In genomic region chr2:172076295-172076694, GRCm38 (mm10) we compare ENCODE assay signal across 31 mouse cellular contexts. TPM values are rescaled to one million over a fixed set of nuclear protein-coding genes. Genes with fewer than 3 reads are reported as not detected.
"Had no signal": no experiment of that assay in that cellular context is flagged by ENCODE, and none has a peak within 500 bp of the region (broad histone marks: within the 10 kb centered on the region; RNA-seq: fewer than 3 reads in every experiment).

No protein-coding gene starts in this region.

- H3K9me3 ChIP-seq: limb, embryonic 10.5 days; limb, embryonic 12.5 days; limb, embryonic 13.5 days; limb, embryonic 15.5 days; lung, embryonic 15.5 days; midbrain, embryonic 10.5 days; midbrain, embryonic 12.5 days; midbrain, embryonic 13.5 days; midbrain, embryonic 15.5 days had no signal

- H3K27me3 ChIP-seq: limb, embryonic 12.5 days; limb, embryonic 13.5 days; limb, embryonic 15.5 days; liver, embryonic 12.5 days; liver, embryonic 13.5 days; liver, embryonic 15.5 days; lung, embryonic 15.5 days; megakaryocyte, embryonic 14.5 days; midbrain, embryonic 12.5 days; midbrain, embryonic 13.5 days; midbrain, embryonic 15.5 days had no signal

- H3K36me3 ChIP-seq: limb, embryonic 10.5 days; limb, embryonic 12.5 days; limb, embryonic 13.5 days; limb, embryonic 15.5 days; liver, embryonic 12.5 days; liver, embryonic 13.5 days; liver, embryonic 15.5 days; lung, embryonic 15.5 days; midbrain, embryonic 10.5 days; midbrain, embryonic 12.5 days; midbrain, embryonic 13.5 days; midbrain, embryonic 15.5 days had no signal

- H3K27ac ChIP-seq: left cerebral cortex, adult 2 months; limb, embryonic 10.5 days; limb, embryonic 12.5 days; limb, embryonic 13.5 days; limb, embryonic 15.5 days; liver, embryonic 12.5 days; liver, embryonic 13.5 days; liver, embryonic 14.5 days; liver, embryonic 15.5 days; lung, embryonic 15.5 days; macrophage; midbrain, embryonic 10.5 days; midbrain, embryonic 12.5 days; midbrain, embryonic 13.5 days; midbrain, embryonic 15.5 days had no signal

- H3K4me3 ChIP-seq: left cerebral cortex, adult 2 months; limb, embryonic 10.5 days; limb, embryonic 12.5 days; limb, embryonic 13.5 days; limb, embryonic 15.5 days; liver, embryonic 12.5 days; liver, embryonic 13.5 days; liver, embryonic 15.5 days; lung, embryonic 15.5 days; megakaryocyte, embryonic 14.5 days; midbrain, embryonic 10.5 days; midbrain, embryonic 12.5 days; midbrain, embryonic 13.5 days; midbrain, embryonic 15.5 days; myocyte had no signal

- H3K9ac ChIP-seq: limb, embryonic 12.5 days; limb, embryonic 13.5 days; limb, embryonic 15.5 days; liver, embryonic 12.5 days; liver, embryonic 13.5 days; liver, embryonic 14.5 days; liver, embryonic 15.5 days; liver, postnatal 0 days; lung, embryonic 14.5 days; lung, embryonic 15.5 days; midbrain, embryonic 12.5 days; midbrain, embryonic 13.5 days; midbrain, embryonic 15.5 days had no signal

- H3K4me1 ChIP-seq: liver, embryonic 12.5 days; liver, embryonic 13.5 days; liver, embryonic 15.5 days; lung, embryonic 15.5 days; megakaryocyte, embryonic 14.5 days; midbrain, embryonic 12.5 days; midbrain, embryonic 13.5 days had no signal

- DNase-seq: left cerebral cortex, postnatal 4 days; liver; liver, embryonic 13.5 days; liver, postnatal 0 days; lung, adult 18-20 months; lung, adult 2 months; lung, embryonic 14.5 days; lung, postnatal 10 days; lung, postnatal 14 days; lung, postnatal 36 days; lung, postnatal 4 days; midbrain, embryonic 14.5 days had no signal

- ATAC-seq: liver, embryonic 12.5 days; liver, postnatal 0 days; lung, postnatal 0 days; midbrain, embryonic 13.5 days; midbrain, embryonic 15.5 days had no signal

- H3K4me2 ChIP-seq: limb, embryonic 12.5 days; limb, embryonic 13.5 days; limb, embryonic 15.5 days; liver, embryonic 11.5 days; liver, embryonic 12.5 days; liver, embryonic 13.5 days; liver, embryonic 15.5 days; lung, embryonic 14.5 days; lung, embryonic 15.5 days; midbrain, embryonic 12.5 days; midbrain, embryonic 13.5 days; midbrain, embryonic 15.5 days had no signal

RNA-seq across cellular contexts. Expression of gene Cbln4, which starts 33.0 kb away (rescaled TPM):
- polyA plus RNA-seq: liver, adult 2 months; liver, embryonic 12.5 days; liver, postnatal 0 days; lung, adult 2 months; lung, embryonic 14.5 days; lung, postnatal 0 days; macrophage; myocyte had no signal
